Mouse (Mus musculus): ENCODE data around the gene Ints6. TPM values are rescaled to one million over a fixed set of nuclear protein-coding genes. Genes with fewer than 3 reads are reported as not detected.

The Ints6 gene
- polyA plus RNA-seq, 1 experiment from 2014 or later: 6.7 TPM

- TF ChIP-seq EP300 (optimal IDR thresholded peaks at IDR 0.05) (no peak), CTCF (IDR thresholded peaks at IDR 0.05; ENCODE audit: low read depth) (no peak)
- Histone ChIP-seq H3K9me3 (ENCODE audit: control insufficient read depth, low read length) (no peaks in the 10 kb centered on the region), H3K4me1 (replicated peaks; ENCODE audit: control insufficient read depth, insufficient read depth) (no peaks in the 10 kb centered on the region), H3K27me3 (ENCODE audit: control insufficient read depth, insufficient read depth, low read length) (no peaks in the 10 kb centered on the region), H3K36me3 (ENCODE audit: control insufficient read depth, insufficient read depth, low read length) (no peaks in the 10 kb centered on the region), H3K4me2 (replicated peaks; ENCODE audit: low read depth) (0 out of 2 replicates have a peak overlapping the region, but pooled peaks have one; percentile 5), H3K27ac (replicated peaks) (no peak overlapping the region), H3K9ac (ENCODE audit: low read length) (no peak overlapping the region), H3K4me3 (ENCODE audit: low read depth, low read length) (no peak overlapping the region)
- ATAC-seq (ENCODE audit: low FRiP score, low TSS enrichment) (peak; percentile 45; the same call in 1 of the 2 replicates), DNase-seq (ENCODE audit: low spot score) (peak; percentile 25)
- 4% methylated on average over 4 of the region's 4 CpGs for WGBS
These were observed 37.7 kb upstream of the Ints6 start for GRCm38 (mm10) chr14:62798608-62799101.

- DNase-seq (ENCODE audit: low spot score) (no peak), ATAC-seq (ENCODE audit: low FRiP score, low TSS enrichment) (no peak)
- Histone ChIP-seq H3K4me2 (replicated peaks; ENCODE audit: low read depth) (no peak overlapping the region), H3K27ac (replicated peaks) (no peak overlapping the region), H3K9me3 (ENCODE audit: control insufficient read depth, low read length) (no peaks in the 10 kb centered on the region), H3K27me3 (ENCODE audit: control insufficient read depth, insufficient read depth, low read length) (no peaks in the 10 kb centered on the region), H3K4me1 (replicated peaks; ENCODE audit: control insufficient read depth, insufficient read depth) (no peaks in the 10 kb centered on the region), H3K4me3 (ENCODE audit: low read depth, low read length) (no peak overlapping the region), H3K9ac (ENCODE audit: low read length) (no peak overlapping the region), H3K36me3 (ENCODE audit: control insufficient read depth, insufficient read depth, low read length) (no peaks in the 10 kb centered on the region)
- 59% methylated on average over 7 of the region's 7 CpGs for WGBS
- TF ChIP-seq EP300 (optimal IDR thresholded peaks at IDR 0.05): no peak
- no peak for TF ChIP-seq CTCF (IDR thresholded peaks at IDR 0.05; ENCODE audit: low read depth)
These were observed 34.8 kb upstream of the Ints6 start for GRCm38 (mm10) chr14:62795719-62796118.

GRCm38 (mm10) chr14:62789282-62789681, 28.3 kb upstream of the Ints6 start:
- Histone ChIP-seq H3K9me3 (ENCODE audit: control insufficient read depth, low read length) (no peaks in the 10 kb centered on the region), H3K9ac (ENCODE audit: low read length) (no peak overlapping the region), H3K4me1 (replicated peaks; ENCODE audit: control insufficient read depth, insufficient read depth) (no peaks in the 10 kb centered on the region), H3K4me3 (ENCODE audit: low read depth, low read length) (no peak overlapping the region), H3K27ac (replicated peaks) (no peak overlapping the region), H3K36me3 (ENCODE audit: control insufficient read depth, insufficient read depth, low read length) (no peaks in the 10 kb centered on the region), H3K27me3 (ENCODE audit: control insufficient read depth, insufficient read depth, low read length) (no peaks in the 10 kb centered on the region), H3K4me2 (replicated peaks; ENCODE audit: low read depth) (no peak overlapping the region)
- ATAC-seq (ENCODE audit: low FRiP score, low TSS enrichment) (no peak), DNase-seq (ENCODE audit: low spot score) (no peak)
- TF ChIP-seq EP300 (optimal IDR thresholded peaks at IDR 0.05) (no peak), CTCF (IDR thresholded peaks at IDR 0.05; ENCODE audit: low read depth) (no peak)
- 72% methylated on average over 4 of the region's 4 CpGs for WGBS

- H3K36me3 ChIP-seq (ENCODE audit: control insufficient read depth, insufficient read depth, low read length): no peaks in the 10 kb centered on the region
- TF ChIP-seq EP300 (optimal IDR thresholded peaks at IDR 0.05) (no peak), CTCF (IDR thresholded peaks at IDR 0.05; ENCODE audit: low read depth) (no peak)
- H3K4me2 ChIP-seq (replicated peaks; ENCODE audit: low read depth): no peak overlapping the region
- H3K9me3 ChIP-seq (ENCODE audit: control insufficient read depth, low read length): no peaks in the 10 kb centered on the region
- WGBS: 70% methylated on average over 5 of the region's 5 CpGs
- H3K9ac ChIP-seq (ENCODE audit: low read length): no peak overlapping the region
- no peak overlapping the region for H3K4me3 ChIP-seq (ENCODE audit: low read depth, low read length)
- H3K27me3 ChIP-seq (ENCODE audit: control insufficient read depth, insufficient read depth, low read length): no peaks in the 10 kb centered on the region
- ATAC-seq (ENCODE audit: low FRiP score, low TSS enrichment): no peak
- no peak overlapping the region for H3K27ac ChIP-seq (replicated peaks)
- H3K4me1 ChIP-seq (replicated peaks; ENCODE audit: control insufficient read depth, insufficient read depth): no peaks in the 10 kb centered on the region
- DNase-seq (ENCODE audit: low spot score): no peak
These were observed 22.0 kb upstream of the Ints6 start for GRCm38 (mm10) chr14:62782981-62783380.

GRCm38 (mm10) chr14:62780520-62781316, 19.7 kb upstream of the Ints6 start:
- ATAC-seq (ENCODE audit: low FRiP score, low TSS enrichment) (no peak), DNase-seq (ENCODE audit: low spot score) (no peak)
- 76% methylated on average over 9 of the region's 9 CpGs for WGBS

GRCm38 (mm10) chr14:62778095-62778494, 17.1 kb upstream of the Ints6 start:
- no peaks in the 10 kb centered on the region for H3K36me3 ChIP-seq (ENCODE audit: control insufficient read depth, insufficient read depth, low read length)
- H3K4me3 ChIP-seq (ENCODE audit: low read depth, low read length): no peak overlapping the region
- H3K27ac ChIP-seq (replicated peaks): no peak overlapping the region
- no peaks in the 10 kb centered on the region for H3K9me3 ChIP-seq (ENCODE audit: control insufficient read depth, low read length)
- ATAC-seq (ENCODE audit: low FRiP score, low TSS enrichment) (no peak), DNase-seq (ENCODE audit: low spot score) (no peak)
- H3K9ac ChIP-seq (ENCODE audit: low read length): no peak overlapping the region
- 84% methylated on average over 9 of the region's 9 CpGs for WGBS
- no peak for TF ChIP-seq EP300 (optimal IDR thresholded peaks at IDR 0.05)
- TF ChIP-seq CTCF (IDR thresholded peaks at IDR 0.05; ENCODE audit: low read depth): no peak
- no peaks in the 10 kb centered on the region for H3K4me1 ChIP-seq (replicated peaks; ENCODE audit: control insufficient read depth, insufficient read depth)
- no peak overlapping the region for H3K4me2 ChIP-seq (replicated peaks; ENCODE audit: low read depth)
- no peaks in the 10 kb centered on the region for H3K27me3 ChIP-seq (ENCODE audit: control insufficient read depth, insufficient read depth, low read length)

More at GRCm38 (mm10) chr14:62780520-62781316, 19.7 kb upstream of the Ints6 start:
- no peak overlapping the region for H3K4me3 ChIP-seq (ENCODE audit: low read depth, low read length)
- no peak for TF ChIP-seq CTCF (IDR thresholded peaks at IDR 0.05; ENCODE audit: low read depth)
- TF ChIP-seq EP300 (optimal IDR thresholded peaks at IDR 0.05): no peak
- H3K27me3 ChIP-seq (ENCODE audit: control insufficient read depth, insufficient read depth, low read length): no peaks in the 10 kb centered on the region
- H3K36me3 ChIP-seq (ENCODE audit: control insufficient read depth, insufficient read depth, low read length): no peaks in the 10 kb centered on the region
- H3K27ac ChIP-seq (replicated peaks): no peak overlapping the region
- H3K9me3 ChIP-seq (ENCODE audit: control insufficient read depth, low read length): no peaks in the 10 kb centered on the region
- no peak overlapping the region for H3K4me2 ChIP-seq (replicated peaks; ENCODE audit: low read depth)
- no peaks in the 10 kb centered on the region for H3K4me1 ChIP-seq (replicated peaks; ENCODE audit: control insufficient read depth, insufficient read depth)
- no peak overlapping the region for H3K9ac ChIP-seq (ENCODE audit: low read length)

All from stomach, postnatal 0 days (tissue).